In genomic region chr15:8511861-8512260, GRCm38 (mm10) we compare ENCODE assay signal across 8 mouse cellular contexts. TPM values are rescaled to one million over a fixed set of nuclear protein-coding genes. Genes with fewer than 3 reads are reported as not detected.
A peak's percentile ranks its signal among the peaks of the same experiment; 100 is the strongest.
DNase-seq lines count a peak whose midpoint lies in the region; ATAC-seq lines count a peak whose summit lies in the region.

No protein-coding gene starts in this region.

- WGBS in heart, embryonic 14.5 days = 55% methylated on average over 9 of the region's 9 CpGs
- 38% methylated on average over 9 of the region's 9 CpGs for WGBS in lung, embryonic 16.5 days
- WGBS in hindbrain, embryonic 10.5 days = 78% methylated on average over 9 of the region's 9 CpGs

- no peak overlapping the region for H3K4me3 ChIP-seq in heart, embryonic 14.5 days (ENCODE audit: control insufficient read depth in 1 of 2, insufficient read depth in 1 of 2, low read depth in 1 of 2, low read length in 2 of 2)
- 0 out of 2 replicates have a peak overlapping the region, but pooled peaks have one; percentile 4 for H3K4me3 ChIP-seq in lung, embryonic 16.5 days (ENCODE audit: low read length)
- H3K4me3 ChIP-seq in hindbrain, embryonic 10.5 days = no peak overlapping the region

- H3K27ac ChIP-seq in heart, embryonic 14.5 days (replicated peaks in 1 of 2; ENCODE audit: control insufficient read depth in 1 of 2, insufficient read depth in 1 of 2, low read depth in 2 of 2, low read length in 2 of 2) = no peak overlapping the region
- H3K27ac ChIP-seq in lung, embryonic 16.5 days (ENCODE audit: low read length) = no peak overlapping the region
- H3K27ac ChIP-seq in hindbrain, embryonic 10.5 days = no peak overlapping the region

- peak overlapping the region; percentile 2 for H3K4me2 ChIP-seq in heart, embryonic 14.5 days (ENCODE audit: low read length)
- H3K4me2 ChIP-seq in lung, embryonic 16.5 days (ENCODE audit: low read depth, low read length) = peak overlapping the region; percentile 29

- H3K27me3 ChIP-seq in heart, embryonic 14.5 days (ENCODE audit: control insufficient read depth, insufficient read depth, low read length) = no peaks in the 10 kb centered on the region
- H3K27me3 ChIP-seq in lung, embryonic 16.5 days (ENCODE audit: control insufficient read depth, insufficient read depth, low read depth, low read length) = no peaks in the 10 kb centered on the region
- H3K27me3 ChIP-seq in hindbrain, embryonic 10.5 days (ENCODE audit: insufficient read depth, poor library complexity, severe bottlenecking) = no peaks in the 10 kb centered on the region

- no peak overlapping the region for H3K9ac ChIP-seq in heart, embryonic 14.5 days (ENCODE audit: low read length)
- no peak overlapping the region for H3K9ac ChIP-seq in lung, embryonic 16.5 days (ENCODE audit: low read length)

- DNase-seq in kidney, postnatal 4 days = peak; percentile 7 to 22
- no peak for DNase-seq in kidney, adult 11 months
- DNase-seq in T-cell, adult 2 months (ENCODE audit: low spot score) = peak; percentile 46
- DNase-seq in thymus, postnatal 10 days (ENCODE audit: low spot score in 2 of 2) = peak; percentile 44 to 53
- no peak for DNase-seq in hindbrain, embryonic 10.5 days (ENCODE audit: low spot score)
- no peak for DNase-seq in cerebellum, adult 18-20 months

- no peak for ATAC-seq in heart, embryonic 14.5 days (ENCODE audit: insufficient number of reproducible peaks, insufficient read depth, low FRiP score, low read depth)
- ATAC-seq in lung, embryonic 16.5 days (ENCODE audit: low read depth) = peak; percentile 54; the same call in 1 of the 2 replicates

- no peaks in the 10 kb centered on the region for H3K9me3 ChIP-seq in heart, embryonic 14.5 days (ENCODE audit: control insufficient read depth, low read length)
- no peaks in the 10 kb centered on the region for H3K9me3 ChIP-seq in lung, embryonic 16.5 days (ENCODE audit: control insufficient read depth, low read length)
- no peaks in the 10 kb centered on the region for H3K9me3 ChIP-seq in hindbrain, embryonic 10.5 days

- H3K4me1 ChIP-seq in heart, embryonic 14.5 days (ENCODE audit: control insufficient read depth in 2 of 2, insufficient read depth in 2 of 2, low read length in 2 of 2) = no peaks in the 10 kb centered on the region; a peak in 1 of 4 replicates
- H3K4me1 ChIP-seq in lung, embryonic 16.5 days (replicated peaks; ENCODE audit: control insufficient read depth, insufficient read depth, low read length) = peaks cover 5% of the 10 kb centered on the region; the same call in 1 of the 2 replicates
- H3K4me1 ChIP-seq in hindbrain, embryonic 10.5 days (replicated peaks) = peaks cover 15% of the 10 kb centered on the region

- no peaks in the 10 kb centered on the region for H3K36me3 ChIP-seq in heart, embryonic 14.5 days (ENCODE audit: control insufficient read depth, insufficient read depth, low read length)
- H3K36me3 ChIP-seq in lung, embryonic 16.5 days (ENCODE audit: control insufficient read depth, insufficient read depth, low read length) = no peaks in the 10 kb centered on the region
- H3K36me3 ChIP-seq in hindbrain, embryonic 10.5 days = no peaks in the 10 kb centered on the region

RNA-seq across cellular contexts. Expression of gene Gm2310, which starts 7.9 kb away (rescaled TPM):
- not detected in 2 replicates for polyA plus RNA-seq in heart, embryonic 14.5 days (2014; fragmentation: Nextera tagmentation; extraction: Ambion mirVana)
- not detected in 2 replicates for polyA plus RNA-seq in lung, embryonic 16.5 days (2015; fragmentation: Nextera tagmentation; extraction: Ambion mirVana)
- polyA plus RNA-seq in hindbrain, embryonic 10.5 days (2016; fragmentation: Nextera tagmentation; extraction: Ambion mirVana) = not detected in 2 replicates

Comparison
In these comparisons a context has a peak if more than half of its experiments do, and no peak if none do; other contexts are left out.
1. DNase-seq: peak in kidney, postnatal 4 days (2 of 2), T-cell, adult 2 months (single experiment) and thymus, postnatal 10 days (2 of 2); none in kidney, adult 11 months (single experiment), hindbrain, embryonic 10.5 days (single experiment) and cerebellum, adult 18-20 months (0 of 2).